Mouse (Mus musculus) cerebellum, adult 11 months (tissue): Measurements from ENCODE around the gene Rbp7.
"Not testable (repeated sequence)": the region's sequence is repeated elsewhere in the genome, so short reads cannot be mapped to it uniquely, and the experiment has no call there.

ENCODE experiments used
- DNase-seq: peaks from one replicate; pipeline ENCODE4 v3.0.0; 2022

Rbp7 gene

GRCm38 (mm10) chr4:149454879-149455278 lies at the start of gene Rbp7:
Gene Rbp7, minus strand, starts transcription at chr4:149454978.
- no peak for DNase-seq

DNA sequence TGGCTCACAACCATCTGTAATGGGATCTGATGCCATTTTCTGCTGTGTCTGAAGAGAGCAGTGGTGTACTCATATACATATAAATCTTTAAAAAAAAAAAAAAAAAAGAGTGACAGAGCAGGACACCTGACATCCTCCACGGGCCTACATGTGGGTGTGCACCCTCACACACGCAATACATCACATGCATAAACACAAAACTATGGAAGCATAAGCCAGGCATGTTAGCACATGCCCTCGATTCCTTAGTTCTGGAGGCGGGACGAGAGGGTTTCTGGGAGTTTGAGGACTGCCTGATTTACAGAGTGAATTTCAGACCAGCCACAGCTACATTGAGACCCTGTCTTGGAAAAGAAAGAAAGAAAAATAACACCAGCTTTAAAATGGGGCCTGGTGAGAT lies 49.6 kb upstream of the Rbp7 start:
- DNase-seq = no peak

- DNase-seq = no peak
Measured at GRCm38 (mm10) chr4:149499790-149500189, 45.0 kb upstream of the Rbp7 start.

GRCm38 (mm10) chr4:149498901-149499300 lies 44.1 kb upstream of the Rbp7 start:
- DNase-seq = no peak

DNA sequence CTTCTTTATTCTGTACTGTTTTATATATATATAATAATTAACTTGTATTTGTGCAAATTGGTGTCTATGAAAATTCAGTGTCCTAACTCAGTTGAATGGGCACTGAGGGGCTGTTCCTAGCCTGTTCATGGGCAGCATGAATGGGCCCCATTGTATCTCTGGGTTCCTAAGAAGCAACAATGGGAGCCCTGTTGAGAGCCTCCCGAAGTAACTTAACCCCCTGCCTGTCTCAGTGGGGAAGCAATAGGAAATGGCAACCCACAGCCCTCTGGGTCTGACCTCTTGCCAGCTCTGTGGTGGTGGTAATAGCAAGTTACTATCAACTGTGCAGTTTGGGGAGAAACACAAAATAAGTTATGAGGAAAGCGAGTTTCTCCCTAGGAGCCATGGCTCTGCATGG lies 41.8 kb upstream of the Rbp7 start:
- no peak for DNase-seq

DNA sequence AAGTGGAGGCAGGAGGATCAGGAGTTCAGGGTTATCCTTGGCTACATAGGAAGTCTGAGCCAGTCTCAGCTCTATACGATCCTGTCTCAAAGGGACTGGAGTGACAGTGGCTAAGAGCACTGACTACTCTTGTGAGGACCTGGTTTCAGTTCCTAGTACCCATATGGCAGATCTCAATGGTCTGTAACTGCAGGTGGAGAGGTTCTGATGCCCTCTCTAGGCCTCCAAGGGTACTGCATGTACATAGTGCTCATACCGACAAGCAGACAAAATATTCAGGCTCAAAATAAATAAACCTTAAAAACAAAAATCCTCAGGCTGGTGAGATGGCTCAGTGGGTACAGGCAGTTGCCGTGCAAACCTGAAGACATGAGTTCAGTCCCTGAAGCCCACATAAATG lies 36.4 kb upstream of the Rbp7 start:
- no peak for DNase-seq

DNA sequence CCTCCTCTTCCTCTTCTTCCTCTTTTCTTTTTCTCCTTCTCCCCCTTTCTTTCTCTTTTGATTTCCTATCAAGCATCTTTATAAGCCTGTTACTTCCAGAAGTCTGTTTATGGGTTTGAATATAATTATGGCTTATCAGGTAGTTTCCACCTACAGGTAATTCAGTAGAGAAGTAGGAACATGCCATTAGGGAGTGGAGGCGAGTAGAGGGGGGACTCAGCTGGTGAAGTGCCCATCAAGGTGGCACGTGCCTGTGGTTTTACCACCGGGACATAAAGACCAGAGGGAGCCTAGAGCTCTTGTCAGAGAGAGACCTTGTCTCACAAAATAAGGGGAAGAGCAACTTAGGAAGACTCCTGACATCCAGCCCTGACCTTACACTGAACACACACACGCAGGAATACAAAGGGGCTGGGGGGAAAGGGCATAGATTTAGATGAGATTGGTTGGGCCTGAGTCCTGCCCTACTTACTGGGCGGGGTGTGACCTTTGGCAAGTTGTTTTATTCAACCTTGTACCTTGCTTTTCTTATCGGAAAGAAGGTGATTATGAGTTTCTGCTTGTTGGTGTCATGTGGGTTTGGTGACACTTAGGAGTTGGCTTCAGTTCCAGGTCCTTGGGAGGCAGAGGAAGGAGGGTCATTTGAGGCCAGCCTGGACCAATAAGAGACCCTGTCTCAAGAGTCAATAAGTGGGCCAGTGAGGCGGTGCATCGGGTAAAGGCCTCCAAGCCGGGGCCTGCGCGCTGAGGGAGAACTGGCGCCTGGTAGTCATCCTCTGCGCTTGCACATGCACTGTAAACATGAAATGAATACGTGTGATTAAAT lies 34.9 kb upstream of the Rbp7 start:
- DNase-seq = no peak

DNA sequence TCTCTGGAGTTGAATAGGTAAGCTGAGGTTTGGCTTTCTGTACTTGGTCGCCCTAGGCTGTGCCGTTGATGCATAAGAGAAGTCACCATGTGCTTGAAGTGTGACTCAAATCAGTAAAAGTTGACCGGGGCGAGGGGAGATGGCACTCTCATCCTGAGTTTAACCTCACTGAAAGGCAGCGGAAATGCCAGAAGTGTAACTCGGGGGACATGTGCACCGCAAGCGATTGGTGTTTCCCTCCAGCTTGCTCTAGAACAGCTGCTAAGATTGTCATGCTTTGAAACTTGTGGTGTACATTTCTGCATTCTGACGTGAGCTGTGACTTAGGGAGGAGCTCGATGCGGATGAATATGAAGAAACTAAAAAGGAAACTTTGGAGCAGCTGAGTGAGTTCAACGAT lies 33.0 kb upstream of the Rbp7 start:
- DNase-seq = no peak

- no peak for DNase-seq
Measured at GRCm38 (mm10) chr4:149485825-149486206, 31.0 kb upstream of the Rbp7 start.

- DNase-seq = peak; percentile 88
Measured at GRCm38 (mm10) chr4:149485053-149485824, 30.5 kb upstream of the Rbp7 start, which contains the start of the genes Nmnat1 and Lzic. Gene Nmnat1, minus strand, starts transcription at chr4:149485202. Gene Lzic, plus strand, starts transcription at chr4:149485229.

DNA sequence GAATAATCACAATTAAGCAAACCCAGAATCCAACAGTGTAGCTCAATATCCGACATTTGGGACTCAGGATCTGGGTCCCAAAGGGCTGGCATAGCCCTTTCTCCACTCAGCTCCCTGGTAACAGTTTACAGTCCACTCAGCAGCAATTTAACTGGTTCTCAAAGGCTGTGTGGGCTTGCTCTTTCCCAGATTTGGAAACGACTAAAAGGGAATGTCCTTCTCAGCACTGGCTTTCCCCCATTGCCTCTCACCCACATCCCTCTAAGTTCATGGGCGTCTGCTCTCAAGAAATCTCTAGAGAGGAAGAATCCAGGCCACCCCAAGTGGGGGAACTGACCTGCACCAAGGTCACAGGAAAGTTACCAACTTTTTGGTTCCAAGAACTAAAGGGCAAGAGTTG lies 29.8 kb upstream of the Rbp7 start:
- no peak for DNase-seq

GRCm38 (mm10) chr4:149477078-149477477 lies 22.3 kb upstream of the Rbp7 start, which contains the start of gene Tmem274:
Gene Tmem274, plus strand, starts transcription at chr4:149477378.
- DNase-seq = no peak

- DNase-seq = no peak
Measured at GRCm38 (mm10) chr4:149475096-149475495, 20.3 kb upstream of the Rbp7 start.

DNA sequence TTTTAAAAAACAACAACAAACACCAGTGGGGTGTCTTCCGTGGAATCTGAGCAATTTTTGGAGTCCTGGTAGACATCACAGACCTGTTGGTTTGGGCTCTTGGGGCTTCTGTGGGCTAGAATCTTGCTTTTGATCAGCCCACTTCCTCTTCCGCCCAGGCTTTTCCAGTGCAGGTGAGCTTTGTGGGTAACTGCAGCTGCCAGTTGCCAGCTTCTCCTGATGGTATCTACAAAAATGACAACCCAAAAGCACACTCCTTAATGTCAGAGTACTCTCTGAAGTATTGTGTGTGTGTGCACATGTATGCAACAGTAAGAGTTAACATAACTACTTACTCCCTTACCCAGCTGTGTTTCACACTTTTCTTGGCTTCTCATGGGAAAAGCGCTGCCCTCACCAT lies 14.8 kb upstream of the Rbp7 start:
- DNase-seq = no peak

DNA sequence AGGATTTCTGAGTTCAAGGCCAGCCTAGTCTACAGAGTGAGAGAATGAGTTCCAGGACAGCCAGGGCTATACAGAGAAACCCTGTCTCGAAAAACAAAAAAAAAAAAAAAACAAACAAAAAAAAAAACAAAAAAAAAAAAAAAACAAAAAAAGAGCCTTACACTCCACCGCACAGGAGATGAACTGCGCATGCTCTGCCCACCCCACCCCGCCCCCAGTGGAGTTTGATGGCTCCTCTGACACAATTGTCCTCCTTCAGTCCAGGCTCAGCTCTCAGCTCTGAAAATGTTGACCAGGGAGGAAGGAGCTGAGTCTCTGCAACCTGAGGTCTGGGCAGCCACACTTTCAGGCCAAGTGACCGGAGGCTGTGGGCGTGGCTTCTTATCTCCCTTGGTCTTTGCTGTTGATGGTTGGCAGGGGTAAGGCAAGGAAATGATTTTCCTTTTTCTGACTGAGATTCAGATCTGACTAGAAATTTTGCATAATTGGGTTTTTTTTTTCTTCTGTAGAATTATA lies 8.7 kb upstream of the Rbp7 start:
- no peak for DNase-seq

GRCm38 (mm10) chr4:149462305-149462971 lies 7.7 kb upstream of the Rbp7 start:
- DNase-seq = no peak

GRCm38 (mm10) chr4:149461579-149462304 lies 7.0 kb upstream of the Rbp7 start:
- DNase-seq = peak; percentile 68

GRCm38 (mm10) chr4:149460475-149460874 lies 5.7 kb upstream of the Rbp7 start:
- not testable (repeated sequence) for DNase-seq

DNA sequence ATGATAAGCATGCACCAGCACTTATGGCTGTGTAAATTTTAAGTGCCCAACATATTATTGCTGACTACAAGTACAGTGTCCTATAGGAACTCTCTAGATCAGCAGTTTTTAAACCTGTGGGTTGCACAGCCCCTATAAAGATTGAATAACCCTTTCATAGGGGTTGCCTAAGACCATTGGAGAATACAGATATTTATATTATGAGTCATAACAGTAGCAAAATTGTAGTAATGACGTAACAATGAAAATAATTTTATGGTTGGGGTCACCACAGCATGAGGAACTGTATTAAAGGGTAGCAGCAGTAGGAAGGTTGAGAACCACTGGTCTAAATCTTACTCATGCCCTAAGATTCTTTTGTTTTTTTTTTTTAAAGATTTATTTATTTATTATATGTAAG lies 4.6 kb upstream of the Rbp7 start:
- no peak for DNase-seq

GRCm38 (mm10) chr4:149458526-149458925 lies 3.7 kb upstream of the Rbp7 start:
- no peak for DNase-seq

GRCm38 (mm10) chr4:149457831-149458430 lies 3.2 kb upstream of the Rbp7 start:
- DNase-seq = no peak

GRCm38 (mm10) chr4:149457163-149457562 lies 2.4 kb upstream of the Rbp7 start:
- not testable (repeated sequence) for DNase-seq
